Mouse (Mus musculus) neural tube, embryonic 14.5 days (tissue): Measurements from ENCODE around the gene Sim2. TPM values are rescaled to one million over a fixed set of nuclear protein-coding genes. Genes with fewer than 3 reads are reported as not detected.

Source experiments
- ATAC-seq: fragments of 200-750 bp; cut with Nextera tagmentation; 2 replicates; pipeline ENCODE4 v1.8.0; 2017; ENCODE audit warnings: low read depth, mild to moderate bottlenecking, moderate TSS enrichment, moderate library complexity
- H3K27ac ChIP-seq: fragments of 300-500 bp; sonication (generic); 2 replicates; pipeline ENCODE4 v1.5.1; 2014; ENCODE audit warnings: low read depth, mild to moderate bottlenecking, control low read depth, low read length, moderate library complexity, mixed read lengths
- H3K27me3 ChIP-seq: fragments of 300-500 bp; sonication (generic); 2 replicates; pipeline ENCODE4 v1.6.1; 2014; ENCODE audit warnings: low read length; ENCODE audit not compliant: control insufficient read depth, insufficient read depth
- H3K36me3 ChIP-seq: fragments of 300-500 bp; sonication (generic); 2 replicates; pipeline ENCODE4 v1.6.1; 2014; ENCODE audit warnings: low read length, mixed read lengths; ENCODE audit not compliant: control insufficient read depth, insufficient read depth
- H3K4me1 ChIP-seq: fragments of 300-500 bp; sonication (generic); 2 replicates; pipeline ENCODE4 v1.6.1; 2014; ENCODE audit warnings: low read length; ENCODE audit not compliant: control insufficient read depth, insufficient read depth
- H3K4me2 ChIP-seq: fragments of 300-500 bp; sonication (generic); 2 replicates; pipeline ENCODE4 v1.6.1; 2014; ENCODE audit warnings: mild to moderate bottlenecking, low read depth, low read length, control low read depth
- H3K4me3 ChIP-seq: fragments of 300-500 bp; sonication (generic); 2 replicates; pipeline ENCODE4 v1.5.1; 2014; ENCODE audit warnings: low read depth, low read length, control low read depth, mixed read lengths
- H3K9ac ChIP-seq: fragments of 300-500 bp; sonication (generic); replicated peaks from 2 replicates; pipeline ENCODE4 v1.6.1; 2014; ENCODE audit warnings: low read depth, mild to moderate bottlenecking, control low read depth, low read length, mixed read lengths
- H3K9me3 ChIP-seq: fragments of 300-500 bp; sonication (generic); 2 replicates; pipeline ENCODE4 v1.6.1; 2016; ENCODE audit warnings: low read length; ENCODE audit not compliant: control insufficient read depth
- WGBS: fragments of 180-500 bp; shearing (Covaris S2); extraction: QIAGEN DNeasy Blood & Tissue Kit; methylation state at CpG from one replicate; pipeline ENCODE4 v1.1.7; 2014; 5-methylcytosine and 5-hydroxymethylcytosine counted together
- microRNA-seq: library from miRNA; unstranded; fragments of <30 nt; microRNA quantifications from one replicate; pipeline ENCODE4, GENCODE M21; 2016
- polyA plus RNA-seq: library from polyadenylated mRNA; unstranded; fragments of >200 nt; fragmentation: Nextera tagmentation; extraction: Ambion mirVana; gene quantifications from 2 replicates; pipeline ENCODE4 v1.2.1, GENCODE M21; 2014

Gene Sim2
- polyA plus RNA-seq, 1 experiment from 2014 or later = 0.08 TPM

DNA sequence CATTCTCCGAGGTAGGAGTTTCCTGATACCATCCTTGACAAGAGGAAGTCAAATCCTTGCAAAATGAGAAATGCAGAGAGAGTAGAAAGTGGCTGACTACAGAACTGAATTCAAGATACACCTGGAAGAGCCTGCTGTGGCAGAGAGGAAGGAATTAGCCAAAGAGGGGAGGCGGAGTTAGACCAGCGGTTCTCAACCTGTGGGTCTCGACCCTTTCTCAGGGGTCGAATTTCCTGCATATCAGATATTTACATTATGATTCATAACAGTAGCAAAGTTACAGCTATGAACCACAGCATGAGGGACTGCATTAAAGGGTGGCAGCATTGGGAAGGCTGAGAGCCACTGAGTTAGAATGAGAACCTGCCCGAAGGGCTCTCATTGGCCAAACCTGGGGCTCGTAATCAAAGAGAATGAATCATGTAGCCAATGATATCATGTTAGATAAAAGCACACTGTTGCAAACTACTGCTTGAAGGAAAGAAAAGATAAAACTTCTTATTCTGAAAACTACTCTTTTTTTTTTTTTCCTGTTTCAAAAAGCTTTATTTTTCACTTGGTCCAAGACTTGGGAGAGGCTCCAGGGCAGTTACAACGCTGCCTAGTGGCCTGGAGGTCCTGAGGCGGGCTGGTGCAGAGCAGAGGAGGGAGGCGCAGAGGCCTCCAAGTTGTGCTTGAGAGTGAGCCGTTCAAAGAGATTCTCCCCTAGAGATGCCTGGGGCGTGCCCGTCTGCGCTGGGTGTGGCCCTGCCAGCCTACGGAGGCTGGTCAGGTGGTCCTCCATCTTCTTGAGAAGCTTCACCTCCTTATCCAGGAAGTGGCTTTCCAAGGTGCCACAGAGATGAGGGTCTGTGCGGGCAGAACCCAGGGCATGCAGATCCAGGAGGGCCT lies 84.2 kb downstream of the Sim2 start:
- H3K9ac ChIP-seq = no peak overlapping the region
- no peaks in the 10 kb centered on the region for H3K9me3 ChIP-seq
- H3K4me3 ChIP-seq = no peak overlapping the region
- WGBS = 94% methylated on average over 16 of the region's 16 CpGs
- no peak for ATAC-seq
- no peaks in the 10 kb centered on the region for H3K36me3 ChIP-seq
- no peak overlapping the region for H3K27ac ChIP-seq
- no peak overlapping the region for H3K4me2 ChIP-seq
- 0 out of 2 replicates have a peak, but pooled peaks cover 5% of the 10 kb centered on the region for H3K4me1 ChIP-seq
- no peaks in the 10 kb centered on the region for H3K27me3 ChIP-seq

DNA sequence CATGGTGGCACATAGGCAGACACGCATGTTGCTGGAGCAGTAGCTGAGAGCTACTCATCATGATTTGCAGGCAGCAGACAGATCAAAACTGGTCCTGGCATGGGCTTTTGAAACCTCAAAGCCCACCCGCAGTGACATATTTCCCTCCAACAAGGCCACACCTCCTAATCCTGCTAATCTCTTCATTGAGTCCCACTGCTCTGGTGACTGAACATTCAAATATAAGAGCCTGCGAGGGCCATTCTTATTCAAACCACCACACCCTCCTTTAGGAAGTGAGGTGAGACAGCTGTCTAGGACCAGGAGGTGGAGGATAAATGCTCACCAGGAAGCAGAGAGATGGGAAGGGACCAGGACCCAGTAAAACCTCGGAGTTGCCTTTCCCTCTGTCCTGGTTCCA lies 85.5 kb downstream of the Sim2 start:
- Histone ChIP-seq H3K9ac (no peak overlapping the region), H3K27me3 (no peaks in the 10 kb centered on the region), H3K36me3 (no peaks in the 10 kb centered on the region), H3K27ac (no peak overlapping the region), H3K9me3 (no peaks in the 10 kb centered on the region), H3K4me3 (no peak overlapping the region), H3K4me2 (no peak overlapping the region), H3K4me1 (no peaks in the 10 kb centered on the region)
- no peak for ATAC-seq
- 58% methylated on average over 4 of the region's 4 CpGs for WGBS

DNA sequence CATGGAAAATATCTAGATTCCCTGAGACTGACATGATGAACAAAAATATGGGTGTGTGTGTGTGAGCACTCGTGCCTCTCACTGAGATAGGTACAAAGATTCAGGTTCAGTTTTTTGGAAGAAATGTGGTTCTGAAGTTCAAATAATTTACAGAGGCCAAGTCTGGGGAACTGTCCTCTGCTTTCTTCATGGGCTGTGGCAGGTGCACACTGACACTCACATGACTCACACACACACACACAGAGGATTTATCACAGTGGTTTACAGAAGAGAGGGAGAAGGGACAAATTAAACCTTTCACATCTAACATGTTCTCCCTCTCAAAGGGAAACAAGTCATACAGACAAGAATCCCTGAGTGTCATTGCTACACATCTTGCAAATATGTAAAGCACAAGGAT lies 88.6 kb downstream of the Sim2 start:
- Histone ChIP-seq H3K4me3 (no peak overlapping the region), H3K4me1 (no peaks in the 10 kb centered on the region), H3K27ac (no peak overlapping the region), H3K9ac (no peak overlapping the region), H3K4me2 (no peak overlapping the region), H3K9me3 (no peaks in the 10 kb centered on the region), H3K36me3 (no peaks in the 10 kb centered on the region), H3K27me3 (no peaks in the 10 kb centered on the region)
- WGBS = 89% methylated on average over 1 of the region's 1 CpGs
- no peak for ATAC-seq

DNA sequence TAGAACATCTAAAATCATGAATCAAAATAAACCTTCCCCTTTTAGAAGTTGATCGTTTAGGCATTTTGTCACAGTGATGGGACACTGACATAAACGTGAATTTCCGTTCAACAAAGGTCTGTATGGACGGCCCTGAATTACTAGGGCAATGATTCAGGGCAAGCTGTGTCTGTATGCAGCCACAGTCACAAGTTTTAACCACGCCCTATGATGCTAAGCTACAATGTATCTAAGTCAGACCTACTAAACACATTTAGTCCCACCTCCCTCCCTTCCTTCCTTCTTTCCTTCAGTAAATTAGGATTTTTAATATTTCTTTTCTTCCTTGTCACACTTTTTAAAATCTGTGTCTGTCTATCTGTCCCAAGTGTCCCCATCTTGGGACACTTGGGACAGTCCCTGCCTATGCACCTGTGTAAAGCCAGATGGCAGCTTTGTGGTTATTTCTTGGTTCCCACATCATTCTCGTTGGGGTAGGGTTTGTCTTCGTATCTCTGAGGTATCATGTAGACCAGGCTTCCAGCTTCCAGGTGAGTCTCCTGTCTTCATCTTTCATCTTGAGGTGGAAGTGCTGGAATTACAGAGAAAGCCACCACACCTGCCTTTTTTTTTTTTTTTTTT lies 90.7 kb downstream of the Sim2 start:
- no peak overlapping the region for H3K4me3 ChIP-seq
- H3K4me1 ChIP-seq = peaks cover 13% of the 10 kb centered on the region
- H3K9ac ChIP-seq = no peak overlapping the region
- H3K27me3 ChIP-seq = no peaks in the 10 kb centered on the region
- no peaks in the 10 kb centered on the region for H3K9me3 ChIP-seq
- ATAC-seq = no peak
- WGBS = 87% methylated on average over 7 of the region's 7 CpGs
- no peak overlapping the region for H3K4me2 ChIP-seq
- no peak overlapping the region for H3K27ac ChIP-seq
- no peaks in the 10 kb centered on the region for H3K36me3 ChIP-seq

Small RNA genes within 50 kb of the gene (microRNA-seq; reads per million reads assigned to microRNA genes)
- not detected for gene Gm23062

Other genes with a start within 250 kb of the Sim2 start
- gene Chaf1b, start 201.0 kb upstream of the Sim2 start, polyA plus RNA-seq = 16.0 and 16.5 TPM in 2 replicates
- not detected in 2 replicates for gene Cldn14, start 76.1 kb upstream of the Sim2 start, polyA plus RNA-seq
- 7.6 and 8.2 TPM in 2 replicates for gene Hlcs, start 228.6 kb downstream of the Sim2 start, polyA plus RNA-seq
- gene Ripply3, start 243.5 kb downstream of the Sim2 start, polyA plus RNA-seq = 0.52 and 1.7 TPM in 2 replicates